Mouse (Mus musculus): ENCODE measurements around the gene 4930505A04Rik. TPM values are rescaled to one million over a fixed set of nuclear protein-coding genes. Genes with fewer than 3 reads are reported as not detected.

4930505A04Rik gene
- 0.31 TPM in 1 of 2 replicates, not detected in the other for polyA plus RNA-seq (2015; fragmentation: Nextera tagmentation; extraction: Ambion mirVana)

GRCm38 (mm10) chr11:30471751-30472593 lies at the start of gene 4930505A04Rik:
Gene 4930505A04Rik (minus strand): TSS chr11:30471827.
- peak; percentile 99 for ATAC-seq (replicated peaks; ENCODE audit: low FRiP score)
- no peaks in the 10 kb centered on the region for H3K36me3 ChIP-seq
- peaks cover 12% of the 10 kb centered on the region; the same call in 1 of the 2 replicates for H3K4me1 ChIP-seq
- WGBS: 7% methylated on average over 17 of the region's 17 CpGs
- peak within 1 kb of the TSS; percentile 51 for H3K4me3 ChIP-seq (replicated peaks)
- H3K27me3 ChIP-seq: no peaks in the 10 kb centered on the region
- peak within 1 kb of the TSS; percentile 70 for H3K4me2 ChIP-seq
- H3K9ac ChIP-seq: peak within 1 kb of the TSS; percentile 53
- no peaks in the 10 kb centered on the region for H3K9me3 ChIP-seq (replicated peaks)
- peak within 1 kb of the TSS; percentile 69; the same call in 1 of the 2 replicates for H3K27ac ChIP-seq

GRCm38 (mm10) chr11:30517133-30517532 lies 45.5 kb upstream of the 4930505A04Rik start:
- no peaks in the 10 kb centered on the region for H3K4me1 ChIP-seq
- no peaks in the 10 kb centered on the region for H3K36me3 ChIP-seq
- no peaks in the 10 kb centered on the region for H3K9me3 ChIP-seq (replicated peaks)
- 75% methylated on average over 2 of the region's 2 CpGs for WGBS
- H3K4me2 ChIP-seq: no peak overlapping the region
- no peak overlapping the region for H3K9ac ChIP-seq
- no peak overlapping the region for H3K27ac ChIP-seq
- no peak overlapping the region for H3K4me3 ChIP-seq (replicated peaks)
- no peak for ATAC-seq (replicated peaks; ENCODE audit: low FRiP score)
- no peaks in the 10 kb centered on the region for H3K27me3 ChIP-seq

- 91% methylated on average over 4 of the region's 4 CpGs for WGBS
- Histone ChIP-seq H3K4me2 (no peak overlapping the region), H3K9ac (no peak overlapping the region), H3K4me1 (no peaks in the 10 kb centered on the region), H3K27me3 (no peaks in the 10 kb centered on the region), H3K9me3 (replicated peaks) (no peaks in the 10 kb centered on the region), H3K27ac (no peak overlapping the region), H3K4me3 (replicated peaks) (no peak overlapping the region), H3K36me3 (no peaks in the 10 kb centered on the region)
- no peak for ATAC-seq (replicated peaks; ENCODE audit: low FRiP score)
These were observed 36.6 kb upstream of the 4930505A04Rik start for GRCm38 (mm10) chr11:30508178-30508577.

- ATAC-seq (replicated peaks; ENCODE audit: low FRiP score): no peak
- Histone ChIP-seq H3K36me3 (no peaks in the 10 kb centered on the region), H3K27ac (no peak overlapping the region), H3K9ac (no peak overlapping the region), H3K9me3 (replicated peaks) (no peaks in the 10 kb centered on the region), H3K4me1 (no peaks in the 10 kb centered on the region), H3K4me2 (no peak overlapping the region), H3K27me3 (no peaks in the 10 kb centered on the region), H3K4me3 (replicated peaks) (no peak overlapping the region)
- 85% methylated on average over 3 of the region's 3 CpGs for WGBS
These were observed 27.2 kb upstream of the 4930505A04Rik start for GRCm38 (mm10) chr11:30498738-30499355.

GRCm38 (mm10) chr11:30497151-30497550 lies 25.5 kb upstream of the 4930505A04Rik start:
- H3K9me3 ChIP-seq (replicated peaks): no peaks in the 10 kb centered on the region
- no peak overlapping the region for H3K27ac ChIP-seq
- H3K27me3 ChIP-seq: no peaks in the 10 kb centered on the region
- no peaks in the 10 kb centered on the region for H3K36me3 ChIP-seq
- H3K4me1 ChIP-seq: no peaks in the 10 kb centered on the region
- no peak overlapping the region for H3K9ac ChIP-seq
- 49% methylated on average over 2 of the region's 2 CpGs for WGBS
- ATAC-seq (replicated peaks; ENCODE audit: low FRiP score): no peak
- no peak overlapping the region for H3K4me2 ChIP-seq
- no peak overlapping the region for H3K4me3 ChIP-seq (replicated peaks)

GRCm38 (mm10) chr11:30491515-30492260 lies 20.1 kb upstream of the 4930505A04Rik start:
- Histone ChIP-seq H3K9me3 (replicated peaks) (no peaks in the 10 kb centered on the region), H3K36me3 (no peaks in the 10 kb centered on the region), H3K4me3 (replicated peaks) (no peak overlapping the region), H3K9ac (no peak overlapping the region), H3K27ac (no peak overlapping the region), H3K4me1 (no peaks in the 10 kb centered on the region), H3K27me3 (no peaks in the 10 kb centered on the region), H3K4me2 (no peak overlapping the region)
- no peak for ATAC-seq (replicated peaks; ENCODE audit: low FRiP score)

GRCm38 (mm10) chr11:30488183-30488582 lies 16.6 kb upstream of the 4930505A04Rik start:
- Histone ChIP-seq H3K27ac (no peak overlapping the region), H3K9ac (no peak overlapping the region), H3K9me3 (replicated peaks) (no peaks in the 10 kb centered on the region), H3K4me1 (no peaks in the 10 kb centered on the region), H3K4me3 (replicated peaks) (no peak overlapping the region), H3K36me3 (no peaks in the 10 kb centered on the region), H3K4me2 (no peak overlapping the region), H3K27me3 (no peaks in the 10 kb centered on the region)
- 86% methylated on average over 8 of the region's 10 CpGs for WGBS
- ATAC-seq (replicated peaks; ENCODE audit: low FRiP score): no peak

GRCm38 (mm10) chr11:30483286-30483685 lies 11.7 kb upstream of the 4930505A04Rik start:
- Histone ChIP-seq H3K4me3 (replicated peaks) (no peak overlapping the region), H3K4me1 (no peaks in the 10 kb centered on the region), H3K4me2 (no peak overlapping the region), H3K27ac (no peak overlapping the region), H3K36me3 (no peaks in the 10 kb centered on the region), H3K9ac (no peak overlapping the region), H3K9me3 (replicated peaks) (no peaks in the 10 kb centered on the region), H3K27me3 (no peaks in the 10 kb centered on the region)
- ATAC-seq (replicated peaks; ENCODE audit: low FRiP score): no peak
- 65% methylated on average over 4 of the region's 4 CpGs for WGBS

GRCm38 (mm10) chr11:30471187-30471586 lies 440 bp downstream of the 4930505A04Rik start:
- H3K27me3 ChIP-seq: no peaks in the 10 kb centered on the region
- peak overlapping the region; percentile 70 for H3K4me2 ChIP-seq
- H3K27ac ChIP-seq: no peak overlapping the region
- no peaks in the 10 kb centered on the region for H3K36me3 ChIP-seq
- WGBS: 68% methylated on average over 8 of the region's 8 CpGs
- H3K9ac ChIP-seq: no peak overlapping the region
- peak overlapping the region; percentile 51; the same call in 1 of the 2 replicates for H3K4me3 ChIP-seq (replicated peaks)
- ATAC-seq (replicated peaks; ENCODE audit: low FRiP score): peak; percentile 16; the same call in 1 of the 2 replicates
- H3K9me3 ChIP-seq (replicated peaks): no peaks in the 10 kb centered on the region
- peaks cover 12% of the 10 kb centered on the region; the same call in 1 of the 2 replicates for H3K4me1 ChIP-seq

GRCm38 (mm10) chr11:30454331-30454730 lies 17.3 kb downstream of the 4930505A04Rik start:
- no peak overlapping the region for H3K9ac ChIP-seq
- no peaks in the 10 kb centered on the region for H3K4me1 ChIP-seq
- no peak overlapping the region for H3K4me2 ChIP-seq
- WGBS: 88% methylated on average over 4 of the region's 4 CpGs
- H3K27me3 ChIP-seq: no peaks in the 10 kb centered on the region
- H3K36me3 ChIP-seq: no peaks in the 10 kb centered on the region
- H3K9me3 ChIP-seq (replicated peaks): no peaks in the 10 kb centered on the region
- H3K4me3 ChIP-seq (replicated peaks): no peak overlapping the region
- no peak for ATAC-seq (replicated peaks; ENCODE audit: low FRiP score)
- no peak overlapping the region for H3K27ac ChIP-seq

- 94% methylated on average over 2 of the region's 2 CpGs for WGBS
- no peaks in the 10 kb centered on the region for H3K4me1 ChIP-seq
- no peak for ATAC-seq (replicated peaks; ENCODE audit: low FRiP score)
- no peaks in the 10 kb centered on the region for H3K27me3 ChIP-seq
- H3K36me3 ChIP-seq: no peaks in the 10 kb centered on the region
- no peaks in the 10 kb centered on the region for H3K9me3 ChIP-seq (replicated peaks)
- no peak overlapping the region for H3K4me3 ChIP-seq (replicated peaks)
- H3K9ac ChIP-seq: no peak overlapping the region
- no peak overlapping the region for H3K27ac ChIP-seq
- H3K4me2 ChIP-seq: no peak overlapping the region
These were observed 23.5 kb downstream of the 4930505A04Rik start for GRCm38 (mm10) chr11:30448126-30448525.

GRCm38 (mm10) chr11:30447561-30447960 lies 24.1 kb downstream of the 4930505A04Rik start:
- Histone ChIP-seq H3K9me3 (replicated peaks) (no peaks in the 10 kb centered on the region), H3K27ac (no peak overlapping the region), H3K4me1 (no peaks in the 10 kb centered on the region), H3K27me3 (no peaks in the 10 kb centered on the region), H3K4me3 (replicated peaks) (no peak overlapping the region), H3K36me3 (no peaks in the 10 kb centered on the region), H3K4me2 (no peak overlapping the region), H3K9ac (no peak overlapping the region)
- ATAC-seq (replicated peaks; ENCODE audit: low FRiP score): no peak
- WGBS: 85% methylated on average over 1 of the region's 1 CpGs

All from kidney, embryonic 15.5 days (tissue).